Mouse (Mus musculus): ENCODE results near the gene Astl. TPM values are rescaled to one million over a fixed set of nuclear protein-coding genes. Genes with fewer than 3 reads are reported as not detected.

Gene Astl
- polyA plus RNA-seq, 1 experiment from 2014 or later, result not detected

GRCm38 (mm10) chr2:127338833-127339232 lies 394 bp downstream of the Astl start:
- Histone ChIP-seq H3K4me3 (replicated peaks) (no peak overlapping the region), H3K27ac (no peak overlapping the region), H3K27me3 (peaks cover 42% of the 10 kb centered on the region), H3K4me2 (no peak overlapping the region), H3K4me1 (replicated peaks) (peaks cover 44% of the 10 kb centered on the region), H3K9me3 (replicated peaks) (no peaks in the 10 kb centered on the region), H3K36me3 (no peaks in the 10 kb centered on the region), H3K9ac (no peak overlapping the region)
- WGBS (ENCODE audit: insufficient replicate concordance), result 49% methylated on average over 4 of the region's 4 CpGs
- ATAC-seq (ENCODE audit: low read depth) (no peak), DNase-seq (no peak)

GRCm38 (mm10) chr2:127339262-127339661 lies 823 bp downstream of the Astl start:
- Histone ChIP-seq H3K9ac (no peak overlapping the region), H3K4me3 (replicated peaks) (no peak overlapping the region), H3K36me3 (no peaks in the 10 kb centered on the region), H3K27ac (no peak overlapping the region), H3K27me3 (peaks cover 42% of the 10 kb centered on the region), H3K9me3 (replicated peaks) (no peaks in the 10 kb centered on the region), H3K4me2 (no peak overlapping the region), H3K4me1 (replicated peaks) (peaks cover 40% of the 10 kb centered on the region)
- WGBS (ENCODE audit: insufficient replicate concordance), result 70% methylated on average over 6 of the region's 6 CpGs
- ATAC-seq (ENCODE audit: low read depth), result no peak
- no peak for DNase-seq

GRCm38 (mm10) chr2:127341159-127341558 lies 2.7 kb downstream of the Astl start:
- H3K27ac ChIP-seq, result no peak overlapping the region
- H3K9ac ChIP-seq, result no peak overlapping the region
- no peak overlapping the region for H3K4me2 ChIP-seq
- no peaks in the 10 kb centered on the region for H3K9me3 ChIP-seq (replicated peaks)
- DNase-seq, result peak; percentile 36
- 5% methylated on average over 3 of the region's 3 CpGs for WGBS (ENCODE audit: insufficient replicate concordance)
- H3K4me3 ChIP-seq (replicated peaks), result no peak overlapping the region
- H3K27me3 ChIP-seq, result peaks cover 23% of the 10 kb centered on the region
- H3K36me3 ChIP-seq, result no peaks in the 10 kb centered on the region
- peaks cover 23% of the 10 kb centered on the region for H3K4me1 ChIP-seq (replicated peaks)
- no peak for ATAC-seq (ENCODE audit: low read depth)

GRCm38 (mm10) chr2:127346334-127346733 lies 7.9 kb downstream of the Astl start:
- Histone ChIP-seq H3K27me3 (0 out of 2 replicates have a peak, but pooled peaks cover 8% of the 10 kb centered on the region), H3K4me3 (replicated peaks) (no peak overlapping the region), H3K4me2 (no peak overlapping the region), H3K9ac (no peak overlapping the region), H3K36me3 (no peaks in the 10 kb centered on the region), H3K27ac (no peak overlapping the region), H3K9me3 (replicated peaks) (no peaks in the 10 kb centered on the region), H3K4me1 (replicated peaks) (no peaks in the 10 kb centered on the region)
- ATAC-seq (ENCODE audit: low read depth) (no peak), DNase-seq (no peak)
- WGBS (ENCODE audit: insufficient replicate concordance), result 15% methylated on average over 1 of the region's 1 CpGs

GRCm38 (mm10) chr2:127347147-127347985 lies 8.9 kb downstream of the Astl start:
- DNase-seq (no peak), ATAC-seq (ENCODE audit: low read depth) (no peak)
- H3K4me1 ChIP-seq (replicated peaks), result no peaks in the 10 kb centered on the region
- H3K27me3 ChIP-seq, result 0 out of 2 replicates have a peak, but pooled peaks cover 8% of the 10 kb centered on the region
- H3K9ac ChIP-seq, result no peak overlapping the region
- H3K9me3 ChIP-seq (replicated peaks), result no peaks in the 10 kb centered on the region
- 73% methylated on average over 13 of the region's 13 CpGs for WGBS (ENCODE audit: insufficient replicate concordance)
- no peaks in the 10 kb centered on the region for H3K36me3 ChIP-seq
- no peak overlapping the region for H3K4me3 ChIP-seq (replicated peaks)
- H3K27ac ChIP-seq, result no peak overlapping the region
- H3K4me2 ChIP-seq, result no peak overlapping the region

- Histone ChIP-seq H3K27me3 (peaks cover 29% of the 10 kb centered on the region), H3K9ac (no peak overlapping the region), H3K4me2 (no peak overlapping the region), H3K4me3 (replicated peaks) (no peak overlapping the region), H3K4me1 (replicated peaks) (no peaks in the 10 kb centered on the region), H3K9me3 (replicated peaks) (no peaks in the 10 kb centered on the region), H3K36me3 (no peaks in the 10 kb centered on the region), H3K27ac (no peak overlapping the region)
- ATAC-seq (ENCODE audit: low read depth) (no peak), DNase-seq (no peak)
- 68% methylated on average over 4 of the region's 4 CpGs for WGBS (ENCODE audit: insufficient replicate concordance)
These were observed 15.4 kb downstream of the Astl start for GRCm38 (mm10) chr2:127353881-127354280.

- H3K36me3 ChIP-seq, result peaks cover 20% of the 10 kb centered on the region
- peak within 1 kb of the TSS; percentile 80 for H3K4me3 ChIP-seq (replicated peaks)
- peaks cover 51% of the 10 kb centered on the region for H3K4me1 ChIP-seq (replicated peaks)
- DNase-seq (peak; percentile 81), ATAC-seq (ENCODE audit: low read depth) (peak; percentile 92)
- H3K27me3 ChIP-seq, result peaks cover 93% of the 10 kb centered on the region
- H3K27ac ChIP-seq, result peak within 1 kb of the TSS; percentile 78
- peak within 1 kb of the TSS; percentile 92 for H3K9ac ChIP-seq
- WGBS (ENCODE audit: insufficient replicate concordance), result under 1% methylated on average over 41 of the region's 49 CpGs
- H3K4me2 ChIP-seq, result peak within 1 kb of the TSS; percentile 96
- no peaks in the 10 kb centered on the region for H3K9me3 ChIP-seq (replicated peaks)
These were observed 24.2 kb downstream of the Astl start, which contains the start of gene Adra2b for GRCm38 (mm10) chr2:127362459-127363281. Gene Adra2b, plus strand, starts transcription at chr2:127363208.

GRCm38 (mm10) chr2:127363282-127363652 lies 24.8 kb downstream of the Astl start:
- no peak for DNase-seq

GRCm38 (mm10) chr2:127363696-127364095 lies 25.3 kb downstream of the Astl start:
- Histone ChIP-seq H3K9me3 (replicated peaks) (no peaks in the 10 kb centered on the region), H3K27ac (peak overlapping the region; percentile 78), H3K4me1 (replicated peaks) (peaks cover 61% of the 10 kb centered on the region), H3K4me3 (replicated peaks) (peak overlapping the region; percentile 80), H3K27me3 (peaks cover 85% of the 10 kb centered on the region), H3K4me2 (peak overlapping the region; percentile 96), H3K36me3 (peaks cover 31% of the 10 kb centered on the region), H3K9ac (peak overlapping the region; percentile 92)
- WGBS (ENCODE audit: insufficient replicate concordance), result 4% methylated on average over 20 of the region's 20 CpGs
- DNase-seq (no peak), ATAC-seq (ENCODE audit: low read depth) (no peak)

More at GRCm38 (mm10) chr2:127363282-127363652, 24.8 kb downstream of the Astl start:
- Histone ChIP-seq H3K27ac (peak overlapping the region; percentile 78), H3K4me3 (replicated peaks) (peak overlapping the region; percentile 80), H3K9me3 (replicated peaks) (no peaks in the 10 kb centered on the region), H3K4me2 (peak overlapping the region; percentile 96), H3K4me1 (replicated peaks) (peaks cover 57% of the 10 kb centered on the region), H3K36me3 (peaks cover 26% of the 10 kb centered on the region), H3K9ac (peak overlapping the region; percentile 92), H3K27me3 (peaks cover 89% of the 10 kb centered on the region)
- peak; percentile 58 for ATAC-seq (ENCODE audit: low read depth)
- WGBS (ENCODE audit: insufficient replicate concordance), result 2% methylated on average over 28 of the region's 28 CpGs

GRCm38 (mm10) chr2:127364452-127364851 lies 26.0 kb downstream of the Astl start:
- Histone ChIP-seq H3K27me3 (peaks cover 81% of the 10 kb centered on the region), H3K27ac (peak overlapping the region; percentile 78; the same call in 1 of the 2 replicates), H3K36me3 (peaks cover 34% of the 10 kb centered on the region), H3K4me2 (peak overlapping the region; percentile 96), H3K4me3 (replicated peaks) (peak overlapping the region; percentile 80), H3K4me1 (replicated peaks) (peaks cover 69% of the 10 kb centered on the region), H3K9ac (peak overlapping the region; percentile 92), H3K9me3 (replicated peaks) (no peaks in the 10 kb centered on the region)
- ATAC-seq (ENCODE audit: low read depth), result no peak
- 6% methylated on average over 8 of the region's 8 CpGs for WGBS (ENCODE audit: insufficient replicate concordance)
- DNase-seq, result no peak

- WGBS (ENCODE audit: insufficient replicate concordance), result 64% methylated on average over 10 of the region's 10 CpGs
- peak overlapping the region; percentile 97 for H3K27ac ChIP-seq
- H3K4me1 ChIP-seq (replicated peaks), result peaks cover 97% of the 10 kb centered on the region
- peak overlapping the region; percentile 80 for H3K4me3 ChIP-seq (replicated peaks)
- H3K27me3 ChIP-seq, result peaks cover 54% of the 10 kb centered on the region
- ATAC-seq (ENCODE audit: low read depth) (no peak), DNase-seq (no peak)
- peak overlapping the region; percentile 96 for H3K4me2 ChIP-seq
- H3K9me3 ChIP-seq (replicated peaks), result no peaks in the 10 kb centered on the region
- H3K9ac ChIP-seq, result peak overlapping the region; percentile 92
- H3K36me3 ChIP-seq, result peaks cover 34% of the 10 kb centered on the region
These were observed 28.8 kb downstream of the Astl start for GRCm38 (mm10) chr2:127367126-127367820.

All from liver, embryonic 13.5 days (tissue).